Mouse (Mus musculus) limb, embryonic 11.5 days (tissue): Measurements from ENCODE around the gene Car11. TPM values are rescaled to one million over a fixed set of nuclear protein-coding genes. Genes with fewer than 3 reads are reported as not detected.

Experiments
- ATAC-seq: fragments of 200-750 bp; cut with Nextera tagmentation; 2 replicates; pipeline ENCODE4 v1.8.0; 2017; ENCODE audit warnings: low read depth; ENCODE audit not compliant: insufficient number of reproducible peaks, low FRiP score, low TSS enrichment
- DNase-seq: peaks from one replicate; pipeline ENCODE4 v3.0.0-alpha.2; 2015; ENCODE audit warnings: low spot score
- H3K27ac ChIP-seq: fragments of 300-500 bp; sonication (generic); replicated peaks from 2 replicates; pipeline ENCODE4 v1.5.1; 2014; ENCODE audit warnings: low read depth, mild to moderate bottlenecking, low read length
- H3K27me3 ChIP-seq: fragments of 300-500 bp; sonication (generic); 2 replicates; pipeline ENCODE4 v1.6.1; 2014; ENCODE audit warnings: mild to moderate bottlenecking, low read length, mixed read lengths; ENCODE audit not compliant: control insufficient read depth, insufficient read depth
- H3K36me3 ChIP-seq: fragments of 300-500 bp; sonication (generic); 2 replicates; pipeline ENCODE4 v1.6.1; 2014; ENCODE audit warnings: mild to moderate bottlenecking, low read length, moderate library complexity, mixed read lengths; ENCODE audit not compliant: control insufficient read depth, insufficient read depth
- H3K4me1 ChIP-seq: fragments of 300-500 bp; sonication (generic); 2 replicates; pipeline ENCODE4 v1.6.1; 2014; ENCODE audit warnings: low read length, mixed read lengths; ENCODE audit not compliant: control insufficient read depth, insufficient read depth
- H3K4me2 ChIP-seq: fragments of 300-500 bp; sonication (generic); 2 replicates; pipeline ENCODE4 v1.6.1; 2014; ENCODE audit warnings: low read depth, mild to moderate bottlenecking, moderate library complexity; ENCODE audit not compliant: severe bottlenecking
- H3K4me3 ChIP-seq: fragments of 300-500 bp; sonication (generic); 2 replicates; pipeline ENCODE4 v1.5.1; 2014; ENCODE audit warnings: low read depth, low read length
- H3K9ac ChIP-seq: fragments of 300-500 bp; sonication (generic); 2 replicates; pipeline ENCODE4 v1.6.1; 2014; ENCODE audit warnings: mild to moderate bottlenecking, low read length
- H3K9me3 ChIP-seq: fragments of 300-500 bp; sonication (generic); 2 replicates; pipeline ENCODE4 v1.6.1; 2016; ENCODE audit warnings: low read length; ENCODE audit not compliant: control insufficient read depth
- WGBS: fragments of 180-500 bp; shearing (Covaris S2); extraction: QIAGEN DNeasy Blood & Tissue Kit; methylation state at CpG from one replicate; pipeline ENCODE4 v1.1.7; 2014; 5-methylcytosine and 5-hydroxymethylcytosine counted together
- polyA plus RNA-seq: library from polyadenylated mRNA; unstranded; fragments of >200 nt; fragmentation: Nextera tagmentation; extraction: Ambion mirVana; gene quantifications from 2 replicates; pipeline ENCODE4 v1.2.1, GENCODE M21; 2014

The Car11 gene
- polyA plus RNA-seq, 1 experiment from 2014 or later: 5.5 TPM

DNA sequence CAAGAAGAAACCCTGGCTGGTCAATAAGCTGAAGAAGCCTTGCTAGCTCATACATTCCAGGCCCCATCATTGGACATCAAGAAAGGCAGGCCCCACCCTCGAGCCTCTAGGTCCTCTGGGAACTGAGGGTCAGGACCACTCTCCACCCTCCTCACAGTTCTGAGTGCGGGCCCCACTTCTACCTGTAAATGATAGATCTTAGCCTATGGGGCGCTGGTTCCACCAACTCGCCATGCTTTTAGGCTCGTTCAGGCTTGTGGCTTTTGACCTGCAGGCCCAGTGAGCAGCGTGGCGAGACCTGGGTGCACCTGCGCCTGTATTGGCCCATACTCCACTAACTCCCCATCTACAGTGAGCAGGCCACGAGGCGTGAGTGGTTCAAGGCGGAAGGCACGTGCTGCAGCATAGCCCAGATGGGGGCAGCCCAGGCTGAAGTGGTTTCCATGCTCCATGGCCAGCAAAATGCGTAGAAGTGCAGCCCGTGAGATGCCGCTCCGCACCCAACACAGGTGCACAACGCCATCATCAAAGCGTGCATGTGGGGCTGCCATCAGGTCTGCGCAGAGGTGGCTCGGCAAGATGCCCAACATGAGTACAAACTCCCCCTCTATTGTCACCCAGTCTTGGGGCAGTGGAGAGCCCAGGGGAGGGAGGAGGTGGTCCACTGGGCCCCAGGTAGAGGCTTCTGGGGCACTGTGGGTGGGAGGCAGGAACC is 11.0 kb downstream of the Car11 start:
- 94% methylated on average over 20 of the region's 20 CpGs for WGBS

DNA sequence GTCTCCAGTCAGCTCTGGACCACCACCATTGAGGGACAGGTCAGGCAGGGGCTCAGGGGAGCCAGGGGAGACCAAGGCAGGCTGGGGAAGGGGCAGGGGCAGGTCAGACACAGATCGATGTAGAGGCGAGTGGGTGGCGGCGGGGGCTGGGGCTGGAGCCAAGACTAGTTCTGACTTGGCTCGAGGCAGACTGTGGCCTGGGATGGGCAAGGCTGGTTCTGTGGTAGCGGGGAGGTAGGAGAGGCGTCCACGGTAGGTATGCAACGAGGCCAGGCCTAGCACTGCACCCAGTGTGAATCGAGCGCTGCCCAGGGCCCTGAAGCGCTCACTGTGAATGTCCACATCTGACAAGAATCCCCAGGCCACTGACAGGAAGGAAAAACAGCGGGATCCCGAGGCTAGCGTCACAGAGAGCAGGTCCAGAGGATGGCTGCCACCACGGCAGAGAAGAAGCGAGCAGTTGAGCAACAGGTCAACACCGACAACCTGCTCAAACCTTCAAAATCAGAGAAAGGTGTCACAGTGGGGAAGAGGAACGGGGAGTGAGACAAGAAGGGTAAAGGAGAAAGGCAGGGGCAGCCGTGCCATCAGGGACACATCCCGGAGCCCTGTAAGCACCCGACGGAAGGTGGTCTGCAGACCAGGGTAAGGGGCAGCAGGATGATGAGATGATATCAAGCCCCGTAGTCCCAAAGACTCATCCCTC is 11.8 kb downstream of the Car11 start:
- no peak overlapping the region for H3K4me3 ChIP-seq
- H3K27ac ChIP-seq: no peak overlapping the region
- no peaks in the 10 kb centered on the region for H3K9me3 ChIP-seq
- peaks cover 23% of the 10 kb centered on the region; the same call in 1 of the 2 replicates for H3K36me3 ChIP-seq
- H3K4me1 ChIP-seq: peaks cover 36% of the 10 kb centered on the region
- no peak overlapping the region for H3K9ac ChIP-seq
- ATAC-seq: no peak
- H3K27me3 ChIP-seq: no peaks in the 10 kb centered on the region
- H3K4me2 ChIP-seq: no peak overlapping the region
- 94% methylated on average over 24 of the region's 24 CpGs for WGBS
- no peak for DNase-seq

More for the DNA sequence above, 11.0 kb downstream of the Car11 start:
- no peaks in the 10 kb centered on the region for H3K9me3 ChIP-seq
- no peaks in the 10 kb centered on the region for H3K27me3 ChIP-seq
- H3K4me1 ChIP-seq: peaks cover 30% of the 10 kb centered on the region
- no peak overlapping the region for H3K4me2 ChIP-seq
- DNase-seq (no peak), ATAC-seq (no peak)
- H3K27ac ChIP-seq: no peak overlapping the region
- peaks cover 23% of the 10 kb centered on the region; the same call in 1 of the 2 replicates for H3K36me3 ChIP-seq
- 0 out of 2 replicates have a peak overlapping the region, but pooled peaks have one; percentile 1 for H3K4me3 ChIP-seq
- no peak overlapping the region for H3K9ac ChIP-seq

DNA sequence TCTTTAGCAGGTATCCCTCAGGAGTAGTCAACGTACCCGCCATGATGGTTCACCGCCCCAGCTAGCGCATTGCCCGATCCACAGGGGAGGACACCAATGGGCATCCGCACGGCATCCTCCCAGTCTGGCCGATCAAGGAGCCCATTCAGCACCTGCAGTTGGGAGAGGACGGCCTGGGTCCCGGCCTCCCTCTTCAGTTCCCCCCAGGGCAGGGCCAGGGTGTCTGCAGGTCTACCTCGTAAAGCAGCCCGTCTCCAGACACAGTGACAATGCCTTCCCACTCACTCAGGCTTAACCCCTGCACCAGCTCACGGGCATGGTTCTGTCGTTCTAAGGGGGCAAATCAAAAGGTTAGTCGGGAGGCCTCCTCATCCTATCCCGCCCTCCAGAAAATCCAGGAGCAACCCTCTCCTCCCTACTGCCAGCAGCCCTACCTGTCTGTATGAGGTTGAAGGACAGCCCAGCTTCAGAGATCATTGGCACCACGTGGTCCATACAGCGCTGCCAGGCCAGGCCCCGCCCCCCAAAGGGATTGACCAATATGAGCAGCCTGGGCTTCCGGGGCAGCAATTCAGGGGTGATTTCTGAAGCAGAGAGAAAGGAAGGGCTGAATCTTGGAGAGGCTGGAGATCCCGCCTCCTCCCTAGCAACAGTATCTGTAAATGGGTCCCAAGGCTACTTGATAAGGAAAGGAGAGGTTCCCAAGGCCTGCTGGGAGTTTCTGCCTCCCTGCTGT is 12.5 kb downstream of the Car11 start:
- ATAC-seq: no peak

DNA sequence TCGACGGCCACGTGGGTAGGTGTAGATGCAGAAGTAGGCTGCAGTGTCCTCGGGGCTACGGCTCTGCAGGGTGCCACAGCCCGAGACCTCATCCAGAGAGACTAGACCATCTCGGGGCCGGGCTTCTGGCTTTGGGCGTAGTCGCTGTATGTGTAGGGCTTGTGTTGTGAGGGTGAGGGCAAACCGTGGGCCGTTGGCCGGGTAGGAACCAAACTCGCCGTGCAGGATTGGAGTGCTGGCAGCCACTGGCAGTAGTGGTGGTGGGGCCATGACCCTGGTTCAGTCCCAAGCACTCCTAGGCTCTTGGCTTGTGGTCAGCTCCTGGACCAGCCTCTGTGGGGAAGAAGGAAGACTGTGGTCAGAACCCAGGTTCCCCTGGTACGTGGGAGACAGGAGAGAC is 13.8 kb downstream of the Car11 start:
- 95% methylated on average over 16 of the region's 16 CpGs for WGBS
- Histone ChIP-seq H3K4me1 (peaks cover 29% of the 10 kb centered on the region), H3K9me3 (no peaks in the 10 kb centered on the region), H3K4me3 (no peak overlapping the region), H3K27me3 (no peaks in the 10 kb centered on the region), H3K4me2 (no peak overlapping the region), H3K27ac (no peak overlapping the region), H3K9ac (no peak overlapping the region), H3K36me3 (peaks cover 23% of the 10 kb centered on the region; the same call in 1 of the 2 replicates)
- ATAC-seq: no peak
- no peak for DNase-seq

More for the DNA sequence above, 12.5 kb downstream of the Car11 start:
- Histone ChIP-seq H3K4me2 (no peak overlapping the region), H3K4me3 (no peak overlapping the region), H3K36me3 (peaks cover 23% of the 10 kb centered on the region; the same call in 1 of the 2 replicates), H3K9ac (no peak overlapping the region), H3K27me3 (no peaks in the 10 kb centered on the region), H3K4me1 (peaks cover 38% of the 10 kb centered on the region), H3K27ac (no peak overlapping the region), H3K9me3 (no peaks in the 10 kb centered on the region)
- no peak for DNase-seq
- 86% methylated on average over 21 of the region's 21 CpGs for WGBS

DNA sequence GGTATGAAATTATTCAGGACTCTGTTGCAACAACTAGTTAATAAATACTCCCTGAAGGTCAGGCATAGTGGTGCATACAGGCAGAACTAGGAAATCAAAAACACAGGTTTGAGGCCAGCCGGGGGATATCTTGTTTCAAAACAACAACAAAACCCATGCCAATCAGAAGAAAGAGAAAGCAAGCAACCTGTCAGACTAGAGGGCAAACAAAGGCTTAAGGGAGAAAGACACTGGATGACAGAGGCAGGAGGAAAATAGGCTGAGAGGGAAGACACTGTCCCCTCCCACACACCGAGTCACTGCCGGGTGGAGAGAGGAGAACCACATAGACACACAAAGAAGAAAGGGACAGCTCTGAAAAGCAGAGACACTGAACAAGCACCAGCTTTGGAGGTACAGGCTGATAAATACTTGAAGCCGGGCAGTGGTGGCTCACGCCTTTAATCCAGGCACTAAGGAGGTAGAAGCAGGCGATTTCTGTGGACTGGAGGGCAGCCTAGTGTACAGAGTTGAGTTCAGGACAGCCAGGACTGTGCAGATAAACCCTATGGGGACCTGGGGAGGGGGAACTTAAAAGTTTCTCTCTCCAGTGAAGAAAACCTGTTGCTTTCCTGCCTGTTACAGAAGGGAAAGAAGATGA is 14.4 kb downstream of the Car11 start:
- H3K4me3 ChIP-seq: peak overlapping the region; percentile 98
- H3K36me3 ChIP-seq: peaks cover 23% of the 10 kb centered on the region; the same call in 1 of the 2 replicates
- H3K27ac ChIP-seq: no peak overlapping the region
- ATAC-seq (no peak), DNase-seq (no peak)
- peak overlapping the region; percentile 94 for H3K4me2 ChIP-seq
- peaks cover 23% of the 10 kb centered on the region for H3K4me1 ChIP-seq
- WGBS: 84% methylated on average over 6 of the region's 6 CpGs
- H3K9me3 ChIP-seq: no peaks in the 10 kb centered on the region
- no peak overlapping the region for H3K9ac ChIP-seq
- H3K27me3 ChIP-seq: no peaks in the 10 kb centered on the region

DNA sequence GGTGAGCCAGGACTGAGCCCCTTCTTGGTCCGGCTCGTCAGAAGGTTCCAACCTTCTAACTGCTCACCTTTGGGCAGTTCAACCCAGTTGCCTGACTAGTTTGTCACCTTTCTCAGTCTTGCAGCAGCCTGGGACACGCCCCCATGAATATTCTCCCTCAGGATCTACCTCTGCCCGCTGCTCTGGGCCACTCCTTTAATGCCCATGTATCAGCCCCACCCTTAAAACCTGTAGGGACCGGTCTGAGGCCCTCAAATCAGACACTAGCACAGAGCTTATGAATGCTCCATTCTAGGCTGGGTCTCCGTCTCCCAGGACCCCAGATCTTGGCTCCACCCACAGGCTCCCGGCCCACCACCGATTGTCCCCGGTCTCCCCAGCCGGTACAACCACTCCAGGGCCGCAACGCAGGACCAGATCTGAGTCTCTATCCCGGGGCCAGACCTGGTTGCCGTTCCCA is 15.0 kb downstream of the Car11 start:
- 12% methylated on average over 14 of the region's 14 CpGs for WGBS

DNA sequence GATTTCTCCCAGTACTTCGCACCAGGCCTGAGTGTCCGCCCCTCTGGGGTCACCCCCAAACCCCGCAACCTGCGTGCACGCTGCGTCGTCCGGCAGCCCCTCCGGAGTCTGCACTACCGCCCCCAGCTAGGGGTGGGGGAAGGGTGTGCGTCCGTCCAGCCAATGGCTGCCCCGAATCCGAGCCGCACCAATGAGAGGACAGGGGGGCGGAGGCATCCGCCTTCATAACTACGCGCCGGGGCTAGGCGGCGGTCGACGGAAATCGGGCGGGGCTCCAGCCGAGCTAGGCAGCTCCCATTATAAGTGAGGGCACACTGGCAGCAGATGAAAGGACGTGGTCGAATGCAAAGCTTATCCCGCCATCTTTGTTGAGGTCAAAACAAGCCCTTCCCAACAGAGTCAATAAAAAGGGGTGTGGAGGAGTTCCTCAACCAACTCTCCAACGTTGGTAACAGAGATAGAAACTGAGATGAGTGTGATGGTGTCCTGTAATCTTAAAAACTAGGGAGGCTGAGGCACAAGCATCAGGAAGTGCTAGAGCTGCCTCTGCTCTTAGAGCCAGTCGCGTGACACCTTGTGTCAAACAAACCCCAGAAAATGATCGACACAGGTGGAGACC is 15.6 kb downstream of the Car11 start, which contains the start of gene Rpl18:
Gene Rpl18, plus strand, starts transcription at position 368 of the 619 bp plus-strand sequence.
- Histone ChIP-seq H3K9ac (peak within 1 kb of the TSS; percentile 68), H3K36me3 (peaks cover 31% of the 10 kb centered on the region; the same call in 1 of the 2 replicates), H3K9me3 (no peaks in the 10 kb centered on the region), H3K4me2 (peak within 1 kb of the TSS; percentile 94), H3K27ac (peak within 1 kb of the TSS; percentile 12; the same call in 1 of the 2 replicates), H3K4me3 (peak within 1 kb of the TSS; percentile 98), H3K27me3 (no peaks in the 10 kb centered on the region), H3K4me1 (peaks cover 23% of the 10 kb centered on the region)
- peak; percentile 95 for DNase-seq
- WGBS: 8% methylated on average over 34 of the region's 34 CpGs
- peak; percentile 90 for ATAC-seq

More for the DNA sequence above, 15.0 kb downstream of the Car11 start:
- H3K27me3 ChIP-seq: no peaks in the 10 kb centered on the region
- ATAC-seq (no peak; the same call in 1 of the 2 replicates), DNase-seq (no peak)
- peaks cover 21% of the 10 kb centered on the region for H3K4me1 ChIP-seq
- peak overlapping the region; percentile 68 for H3K9ac ChIP-seq
- peaks cover 28% of the 10 kb centered on the region; the same call in 1 of the 2 replicates for H3K36me3 ChIP-seq
- 0 out of 2 replicates have a peak overlapping the region, but pooled peaks have one; percentile 12 for H3K27ac ChIP-seq
- H3K4me3 ChIP-seq: peak overlapping the region; percentile 98
- no peaks in the 10 kb centered on the region for H3K9me3 ChIP-seq
- peak overlapping the region; percentile 94 for H3K4me2 ChIP-seq
